Mouse (Mus musculus): Measurements from ENCODE around the gene Cplx1. TPM values are rescaled to one million over a fixed set of nuclear protein-coding genes. Genes with fewer than 3 reads are reported as not detected.

Gene Cplx1
- polyA plus RNA-seq, 1 experiment, result 0.05 TPM

DNA sequence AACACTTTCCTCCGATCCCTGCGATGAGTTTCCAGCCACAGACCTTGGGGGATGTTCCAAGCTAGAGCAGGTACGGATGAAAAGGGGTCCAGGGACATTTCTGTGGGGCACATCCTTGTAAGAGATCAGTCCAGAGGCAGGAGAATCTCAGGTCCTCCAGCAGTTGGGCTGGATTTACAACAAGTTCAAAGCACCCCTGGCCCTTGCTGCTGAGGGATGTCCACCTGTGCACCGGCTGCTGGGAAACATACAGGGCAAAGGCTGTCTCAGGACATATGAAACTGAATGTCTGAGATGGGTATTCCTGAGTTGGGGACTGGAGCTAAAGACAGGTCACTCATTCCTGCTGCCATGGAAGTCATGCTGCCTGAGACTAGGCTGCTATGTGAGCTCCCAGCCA, 7.2 kb upstream of the Cplx1 start:
- no peak overlapping the region for H3K4me3 ChIP-seq (replicated peaks)
- TF ChIP-seq GATA1 (IDR thresholded peaks at IDR 0.05; ENCODE audit: low read length) (no peak), TAL1 (IDR thresholded peaks at IDR 0.05; ENCODE audit: low read length) (no peak)
- no peaks in the 10 kb centered on the region for H3K4me1 ChIP-seq (ENCODE audit: control insufficient read depth)
- no peaks in the 10 kb centered on the region for H3K9me3 ChIP-seq (ENCODE audit: control insufficient read depth, low read length)
- peaks cover 24% of the 10 kb centered on the region for H3K27me3 ChIP-seq (ENCODE audit: control insufficient read depth)
- H3K36me3 ChIP-seq (ENCODE audit: control insufficient read depth), result no peaks in the 10 kb centered on the region

DNA sequence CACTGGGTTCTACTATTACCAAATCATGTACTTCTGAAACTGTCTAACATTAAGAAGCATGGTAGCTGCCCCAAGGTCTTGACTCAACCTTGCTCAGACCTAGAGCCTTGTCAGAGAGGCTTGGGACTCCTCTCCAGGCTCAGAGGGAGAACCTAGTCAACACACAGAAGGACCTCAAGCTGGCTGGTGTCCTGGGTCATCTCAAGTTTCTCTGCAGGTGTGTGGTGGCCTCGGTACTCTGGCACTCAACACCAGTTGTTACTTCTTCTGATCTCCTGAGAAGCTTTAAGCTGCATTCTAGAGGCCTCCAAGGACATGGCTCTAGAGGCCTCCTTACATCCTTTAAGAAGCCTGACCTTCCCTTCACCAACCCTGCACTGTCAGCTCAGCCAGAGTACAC, 4.2 kb upstream of the Cplx1 start:
- no peak overlapping the region for H3K4me3 ChIP-seq (replicated peaks)
- H3K36me3 ChIP-seq (ENCODE audit: control insufficient read depth), result no peaks in the 10 kb centered on the region
- no peaks in the 10 kb centered on the region for H3K9me3 ChIP-seq (ENCODE audit: control insufficient read depth, low read length)
- no peak for TF ChIP-seq GATA1 (IDR thresholded peaks at IDR 0.05; ENCODE audit: low read length)
- no peaks in the 10 kb centered on the region; the same call in 1 of the 2 replicates for H3K4me1 ChIP-seq (ENCODE audit: control insufficient read depth)
- peaks cover 52% of the 10 kb centered on the region for H3K27me3 ChIP-seq (ENCODE audit: control insufficient read depth)

DNA sequence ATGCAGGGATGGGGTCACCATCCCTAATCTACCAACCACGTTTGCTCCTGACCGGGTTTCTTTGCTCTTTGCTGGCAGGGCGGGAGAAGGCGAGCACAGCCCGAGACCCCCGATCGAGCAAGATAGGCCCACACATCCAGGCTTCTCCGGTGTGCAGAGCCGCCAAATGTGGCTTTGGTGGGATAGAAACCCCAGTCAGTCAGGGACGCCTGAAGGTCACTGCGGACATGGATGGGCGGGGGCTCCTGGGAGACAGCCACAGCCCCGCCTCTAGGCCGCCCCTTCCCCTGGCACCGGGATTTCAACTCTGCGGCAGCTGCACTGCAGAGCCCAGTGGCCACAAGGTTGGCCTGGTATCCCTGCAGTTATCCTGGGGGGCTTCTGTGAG, 377 bp upstream of the Cplx1 start:
- Histone ChIP-seq H3K4me3 (replicated peaks) (no peak overlapping the region), H3K36me3 (ENCODE audit: control insufficient read depth) (no peaks in the 10 kb centered on the region), H3K27me3 (ENCODE audit: control insufficient read depth) (peaks cover 65% of the 10 kb centered on the region), H3K9me3 (ENCODE audit: control insufficient read depth, low read length) (no peaks in the 10 kb centered on the region), H3K4me1 (ENCODE audit: control insufficient read depth) (no peaks in the 10 kb centered on the region; the same call in 1 of the 2 replicates)
- TF ChIP-seq TAL1 (IDR thresholded peaks at IDR 0.05; ENCODE audit: low read length) (no peak), GATA1 (IDR thresholded peaks at IDR 0.05; ENCODE audit: low read length) (no peak)

DNA sequence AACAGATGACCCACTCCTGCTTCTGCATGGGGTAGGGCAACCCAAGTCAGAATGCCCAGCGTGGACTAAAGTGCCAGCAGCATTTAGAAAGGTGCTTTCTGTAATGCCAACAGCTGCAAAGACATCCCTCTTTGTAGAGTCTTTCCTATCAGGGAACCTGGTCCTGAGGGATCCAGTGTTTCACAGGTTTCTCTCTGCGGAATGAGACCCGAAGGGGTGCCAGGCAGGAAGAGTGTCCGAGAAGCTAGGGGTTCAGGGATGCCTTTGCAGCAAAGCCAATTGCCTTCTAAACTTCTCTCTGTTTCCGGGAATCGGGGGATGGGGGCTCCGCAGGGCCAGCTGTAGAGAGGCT, 711 bp downstream of the Cplx1 start:
- no peaks in the 10 kb centered on the region for H3K36me3 ChIP-seq (ENCODE audit: control insufficient read depth)
- no peak overlapping the region for H3K4me3 ChIP-seq (replicated peaks)
- H3K4me1 ChIP-seq (ENCODE audit: control insufficient read depth), result no peaks in the 10 kb centered on the region; the same call in 1 of the 2 replicates
- H3K9me3 ChIP-seq (ENCODE audit: control insufficient read depth, low read length), result no peaks in the 10 kb centered on the region
- H3K27me3 ChIP-seq (ENCODE audit: control insufficient read depth), result peaks cover 59% of the 10 kb centered on the region
- TF ChIP-seq GATA1 (IDR thresholded peaks at IDR 0.05; ENCODE audit: low read length) (no peak), TAL1 (IDR thresholded peaks at IDR 0.05; ENCODE audit: low read length) (no peak)

GRCm38 (mm10) chr5:108547636-108548035, 2.2 kb downstream of the Cplx1 start:
- H3K36me3 ChIP-seq (ENCODE audit: control insufficient read depth), result no peaks in the 10 kb centered on the region
- H3K27me3 ChIP-seq (ENCODE audit: control insufficient read depth), result peaks cover 51% of the 10 kb centered on the region
- TF ChIP-seq TAL1 (IDR thresholded peaks at IDR 0.05; ENCODE audit: low read length) (no peak), GATA1 (IDR thresholded peaks at IDR 0.05; ENCODE audit: low read length) (no peak)
- no peaks in the 10 kb centered on the region; the same call in 1 of the 2 replicates for H3K4me1 ChIP-seq (ENCODE audit: control insufficient read depth)
- no peaks in the 10 kb centered on the region for H3K9me3 ChIP-seq (ENCODE audit: control insufficient read depth, low read length)
- H3K4me3 ChIP-seq (replicated peaks), result no peak overlapping the region

GRCm38 (mm10) chr5:108543516-108544291, 6.1 kb downstream of the Cplx1 start:
- H3K4me1 ChIP-seq (ENCODE audit: control insufficient read depth), result no peaks in the 10 kb centered on the region
- TF ChIP-seq TAL1 (IDR thresholded peaks at IDR 0.05; ENCODE audit: low read length), result no peak
- no peak for TF ChIP-seq GATA1 (IDR thresholded peaks at IDR 0.05; ENCODE audit: low read length)
- H3K27me3 ChIP-seq (ENCODE audit: control insufficient read depth), result peaks cover 15% of the 10 kb centered on the region
- no peaks in the 10 kb centered on the region for H3K9me3 ChIP-seq (ENCODE audit: control insufficient read depth, low read length)
- no peak overlapping the region for H3K4me3 ChIP-seq (replicated peaks)
- H3K36me3 ChIP-seq (ENCODE audit: control insufficient read depth), result no peaks in the 10 kb centered on the region

- no peak for TF ChIP-seq GATA1 (IDR thresholded peaks at IDR 0.05; ENCODE audit: low read length)
- TF ChIP-seq TAL1 (IDR thresholded peaks at IDR 0.05; ENCODE audit: low read length), result no peak
- Histone ChIP-seq H3K27me3 (ENCODE audit: control insufficient read depth) (no peaks in the 10 kb centered on the region), H3K36me3 (ENCODE audit: control insufficient read depth) (no peaks in the 10 kb centered on the region), H3K4me1 (ENCODE audit: control insufficient read depth) (no peaks in the 10 kb centered on the region), H3K9me3 (ENCODE audit: control insufficient read depth, low read length) (peaks cover 11% of the 10 kb centered on the region), H3K4me3 (replicated peaks) (no peak overlapping the region)
Observed at GRCm38 (mm10) chr5:108534188-108534587, 15.6 kb downstream of the Cplx1 start.

DNA sequence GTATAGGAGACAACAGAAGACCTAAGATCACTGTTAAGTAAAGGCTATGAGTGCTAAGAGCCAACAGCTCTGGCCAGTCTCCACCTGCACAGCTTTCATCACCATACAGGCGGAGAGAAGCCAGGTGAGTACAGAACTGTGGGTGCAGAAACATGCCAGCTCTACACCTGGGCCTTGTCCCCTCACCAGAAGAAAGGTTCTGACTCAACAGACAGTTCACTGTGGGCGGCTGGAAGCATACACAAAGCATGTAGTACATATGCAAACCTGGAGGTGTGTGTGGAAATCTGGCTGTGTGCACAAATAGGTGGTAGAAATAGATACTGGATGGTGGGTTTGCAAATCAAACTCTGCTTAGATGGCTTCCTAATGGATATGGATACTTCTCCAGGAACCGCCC, 27.2 kb downstream of the Cplx1 start:
- Histone ChIP-seq H3K27me3 (ENCODE audit: control insufficient read depth) (peaks cover 2% of the 10 kb centered on the region), H3K36me3 (ENCODE audit: control insufficient read depth) (no peaks in the 10 kb centered on the region), H3K9me3 (ENCODE audit: control insufficient read depth, low read length) (no peaks in the 10 kb centered on the region), H3K4me3 (replicated peaks) (no peak overlapping the region), H3K4me1 (ENCODE audit: control insufficient read depth) (no peaks in the 10 kb centered on the region)
- TF ChIP-seq GATA1 (IDR thresholded peaks at IDR 0.05; ENCODE audit: low read length) (no peak), TAL1 (IDR thresholded peaks at IDR 0.05; ENCODE audit: low read length) (no peak)

DNA sequence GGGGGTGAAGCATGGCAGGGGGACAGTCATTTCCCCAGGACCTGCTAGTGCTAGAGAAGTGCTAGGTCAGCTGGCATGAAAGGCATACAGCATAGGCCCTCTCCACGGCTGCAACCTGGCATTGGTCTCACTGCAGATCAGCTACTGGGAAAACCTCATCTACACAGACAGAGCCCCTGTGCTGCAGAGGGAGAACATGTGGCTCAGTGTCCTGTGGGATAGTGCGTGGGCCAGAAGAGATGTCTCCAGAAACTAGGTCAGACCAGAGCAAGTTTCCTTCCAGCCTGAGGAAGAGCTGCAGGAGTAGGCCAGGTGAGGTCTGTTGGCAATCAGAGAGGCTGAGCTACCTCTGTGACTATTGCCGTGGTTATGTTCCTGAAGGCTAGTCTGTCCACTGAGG, 27.9 kb downstream of the Cplx1 start:
- H3K4me1 ChIP-seq (ENCODE audit: control insufficient read depth), result no peaks in the 10 kb centered on the region
- H3K36me3 ChIP-seq (ENCODE audit: control insufficient read depth), result no peaks in the 10 kb centered on the region
- H3K27me3 ChIP-seq (ENCODE audit: control insufficient read depth), result peaks cover 2% of the 10 kb centered on the region
- no peak overlapping the region for H3K4me3 ChIP-seq (replicated peaks)
- TF ChIP-seq GATA1 (IDR thresholded peaks at IDR 0.05; ENCODE audit: low read length), result no peak
- H3K9me3 ChIP-seq (ENCODE audit: control insufficient read depth, low read length), result no peaks in the 10 kb centered on the region

- Histone ChIP-seq H3K4me3 (replicated peaks) (no peak overlapping the region), H3K4me1 (ENCODE audit: control insufficient read depth) (no peaks in the 10 kb centered on the region), H3K27me3 (ENCODE audit: control insufficient read depth) (peaks cover 2% of the 10 kb centered on the region), H3K9me3 (ENCODE audit: control insufficient read depth, low read length) (no peaks in the 10 kb centered on the region), H3K36me3 (ENCODE audit: control insufficient read depth) (no peaks in the 10 kb centered on the region)
- TF ChIP-seq TAL1 (IDR thresholded peaks at IDR 0.05; ENCODE audit: low read length) (no peak), GATA1 (IDR thresholded peaks at IDR 0.05; ENCODE audit: low read length) (no peak)
Observed at GRCm38 (mm10) chr5:108521016-108521415, 28.8 kb downstream of the Cplx1 start.
